Mouse (Mus musculus): Measurements from ENCODE around the gene Foxn3.

- no peak for TF ChIP-seq CTCF (IDR thresholded peaks at IDR 0.05; ENCODE audit: insufficient read depth, low read depth, low read length)
- no peak for TF ChIP-seq POLR2A (IDR thresholded peaks at IDR 0.05; ENCODE audit: insufficient read depth, low read depth, low read length)
Measured at GRCm38 (mm10) chr12:99234346-99234745, 329.0 kb downstream of the Foxn3 start.

Data from olfactory bulb, adult 2 months (tissue).